Mouse (Mus musculus): Measurements from ENCODE around the gene Tbcel.

The Tbcel gene

GRCm38 (mm10) chr9:42439446-42439845 is 68.2 kb downstream of the Tbcel start:
- peak; percentile 17 for DNase-seq

DNA sequence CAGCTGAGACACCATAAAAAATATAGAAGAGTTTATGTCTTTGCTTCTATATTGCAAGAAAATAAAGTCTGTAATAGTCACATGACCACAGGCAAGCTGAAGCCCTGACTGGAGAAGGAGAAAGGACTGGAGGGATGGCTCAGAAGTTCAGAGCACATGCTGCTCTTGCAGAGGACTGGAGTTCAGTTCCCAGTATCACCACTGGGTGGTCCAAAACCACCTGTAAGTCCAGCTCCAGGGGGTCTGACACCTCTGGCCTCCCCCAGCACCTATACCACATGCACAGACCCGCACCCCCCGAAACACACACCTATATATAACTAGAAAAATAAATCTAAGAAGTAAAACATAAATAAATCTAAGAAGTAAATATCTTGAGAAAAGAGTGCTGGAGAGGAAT is 75.5 kb downstream of the Tbcel start:
- DNase-seq, result no peak

- no peak for DNase-seq
Observed at GRCm38 (mm10) chr9:42431606-42432005, 76.0 kb downstream of the Tbcel start.

- no peak for DNase-seq
Observed at GRCm38 (mm10) chr9:42428060-42428924, 79.3 kb downstream of the Tbcel start.

- no peak for DNase-seq
Observed at GRCm38 (mm10) chr9:42426661-42427358, 80.8 kb downstream of the Tbcel start.

- DNase-seq, result no peak
Observed at GRCm38 (mm10) chr9:42423649-42424048, 84.0 kb downstream of the Tbcel start.

DNA sequence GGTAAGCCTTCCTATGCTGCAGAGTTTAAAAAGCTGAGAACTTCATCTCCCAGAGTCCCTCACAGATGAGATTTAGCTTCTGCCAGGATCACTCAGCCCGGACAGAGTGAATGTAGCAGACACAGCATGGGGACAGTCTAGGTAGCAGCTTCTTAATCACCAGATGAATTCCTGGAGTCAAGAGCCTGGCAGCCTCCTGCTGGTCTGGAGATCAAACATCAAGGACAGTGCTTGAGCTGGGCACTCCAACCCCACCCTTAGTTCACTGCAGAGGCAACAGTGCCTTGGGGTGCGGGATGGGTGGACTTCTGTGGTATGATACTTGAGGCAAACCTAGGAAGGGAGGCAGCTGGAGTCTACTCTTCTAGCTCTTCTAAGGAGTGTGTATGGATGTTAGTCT is 87.9 kb downstream of the Tbcel start:
- no peak for DNase-seq

DNA sequence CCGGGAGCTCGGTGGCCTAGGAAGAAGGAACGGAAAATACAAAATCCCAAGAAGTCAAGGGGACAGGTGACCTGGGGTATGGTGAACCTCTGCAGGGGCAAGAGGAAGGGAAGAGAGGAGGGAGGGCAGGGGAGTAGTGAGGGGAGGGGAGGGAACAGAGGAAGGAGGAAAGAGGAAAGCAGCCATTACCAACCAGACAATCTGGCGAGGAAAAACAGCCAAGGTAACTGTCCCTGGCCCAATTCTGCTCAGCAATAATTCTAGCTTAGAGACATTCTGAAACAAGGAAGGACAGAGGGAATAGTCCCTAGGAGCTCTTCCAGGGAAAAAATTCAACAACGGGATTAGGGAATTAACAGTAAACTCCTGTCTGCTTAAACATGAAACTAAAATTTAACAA is 88.8 kb downstream of the Tbcel start:
- no peak for DNase-seq

GRCm38 (mm10) chr9:42417352-42417952 is 90.2 kb downstream of the Tbcel start:
- no peak for DNase-seq

DNA sequence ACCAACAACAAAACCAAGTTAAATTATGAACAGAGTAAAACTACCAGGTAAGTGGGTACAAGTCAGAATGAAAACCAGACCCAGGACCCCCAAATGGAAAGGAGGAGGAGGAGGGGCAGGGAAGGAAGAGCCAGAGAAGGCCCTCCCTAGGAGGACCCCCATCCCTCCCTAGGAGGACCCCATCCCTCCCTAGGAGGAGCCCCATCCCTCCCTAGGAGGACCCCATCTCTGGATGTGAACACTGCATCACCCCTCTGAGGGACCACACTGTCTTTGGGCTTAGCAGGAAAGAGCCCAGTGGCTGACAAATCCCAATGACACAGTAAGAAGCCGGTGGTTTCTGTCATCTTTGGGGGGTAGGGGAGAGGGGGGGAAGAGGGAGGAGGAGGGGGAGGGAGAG is 92.4 kb downstream of the Tbcel start:
- no peak for DNase-seq

GRCm38 (mm10) chr9:42413345-42413744 is 94.3 kb downstream of the Tbcel start:
- no peak for DNase-seq

DNA sequence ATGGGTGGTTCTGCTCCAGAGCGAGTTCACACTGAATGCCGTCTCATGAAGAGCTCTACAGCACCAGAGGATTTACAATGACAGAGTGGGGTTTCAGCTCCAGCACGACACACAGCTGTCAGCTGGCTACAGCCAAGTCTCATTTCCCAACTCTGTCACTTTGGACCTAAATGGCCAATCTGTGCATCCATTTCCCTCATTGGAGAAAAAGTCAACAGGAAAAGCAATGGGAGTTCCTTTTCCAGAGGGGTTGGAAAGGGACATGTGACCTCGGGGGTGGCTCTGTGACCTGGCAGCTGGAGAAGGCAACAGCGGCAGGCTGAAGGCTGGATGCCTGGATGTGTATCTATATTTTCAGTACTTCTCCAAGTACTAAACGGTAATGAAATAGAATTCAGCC is 96.3 kb downstream of the Tbcel start:
- no peak for DNase-seq

GRCm38 (mm10) chr9:42405736-42406135 is 101.9 kb downstream of the Tbcel start:
- peak; percentile 68 for DNase-seq

DNA sequence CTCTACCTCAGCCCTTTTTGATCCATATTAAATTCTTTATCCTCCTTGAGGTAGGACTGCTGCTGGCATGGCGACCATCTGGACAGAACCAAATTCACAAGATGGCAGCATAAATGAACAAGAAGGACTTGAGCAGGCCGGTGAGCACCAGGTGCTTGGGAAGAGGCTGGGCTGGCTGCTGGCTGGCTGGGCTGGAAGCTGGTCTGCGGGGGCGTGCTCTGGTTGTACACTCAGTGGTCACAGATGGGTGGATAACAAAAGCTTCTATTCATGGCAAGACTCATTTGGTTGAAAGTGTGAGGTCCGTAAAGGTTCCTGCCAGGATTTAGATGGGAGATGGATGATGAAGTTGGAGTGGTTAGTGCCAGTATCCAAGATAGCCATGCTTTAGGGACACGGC is 106.1 kb downstream of the Tbcel start:
- DNase-seq, result no peak

GRCm38 (mm10) chr9:42399829-42400228 is 107.8 kb downstream of the Tbcel start, which contains the start of gene Tecta:
Tecta (minus strand) TSS chr9:42399929.
- no peak for DNase-seq

- no peak for DNase-seq
Observed at GRCm38 (mm10) chr9:42396141-42396540, 111.5 kb downstream of the Tbcel start.

- no peak for DNase-seq
Observed at GRCm38 (mm10) chr9:42394903-42395302, 112.7 kb downstream of the Tbcel start.

- peak; percentile 43 for DNase-seq
Observed at GRCm38 (mm10) chr9:42394321-42394720, 113.3 kb downstream of the Tbcel start.

GRCm38 (mm10) chr9:42392927-42393326 is 114.7 kb downstream of the Tbcel start:
- no peak for DNase-seq

DNA sequence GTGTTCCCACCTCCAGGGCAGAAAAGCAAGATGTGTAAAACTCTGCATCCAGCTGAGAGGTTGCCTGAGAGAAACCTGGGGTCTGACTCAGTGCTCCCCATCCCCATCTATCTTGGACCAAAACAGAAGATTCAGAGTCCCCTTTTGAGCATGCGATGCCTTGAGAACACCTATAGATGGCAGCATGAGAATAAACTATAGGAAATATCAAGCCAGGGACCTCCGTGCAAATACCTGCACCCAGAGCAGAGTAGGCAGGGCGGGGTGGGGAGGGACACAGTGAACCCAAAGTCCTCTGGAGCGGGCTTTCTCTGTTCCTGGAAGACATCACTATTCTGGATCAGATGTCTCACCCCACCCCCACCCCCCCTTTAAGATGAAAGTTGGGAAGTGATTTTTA is 119.1 kb downstream of the Tbcel start:
- peak; percentile 23 for DNase-seq

GRCm38 (mm10) chr9:42387038-42387437 is 120.6 kb downstream of the Tbcel start:
- DNase-seq, result no peak

DNA sequence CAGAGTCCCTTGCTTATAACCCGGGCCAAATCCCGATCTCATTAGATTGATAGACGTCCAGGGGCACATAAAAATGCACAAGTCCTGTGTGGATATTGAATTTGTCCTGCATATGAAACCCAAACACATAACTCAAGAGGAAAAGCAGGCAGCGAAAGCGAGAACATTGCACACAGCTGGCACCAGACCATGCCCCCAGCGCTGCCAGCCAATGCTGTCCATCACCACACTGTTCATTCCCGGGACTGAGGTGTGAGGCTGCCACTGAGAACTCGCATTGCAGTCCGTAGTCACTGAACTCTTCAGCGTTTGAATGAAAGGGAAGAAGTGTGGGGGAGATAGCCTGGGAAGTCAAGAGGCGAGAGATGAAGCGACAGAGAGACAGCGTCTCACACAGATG is 122.0 kb downstream of the Tbcel start:
- DNase-seq, result no peak

GRCm38 (mm10) chr9:42382628-42383347 is 124.8 kb downstream of the Tbcel start:
- no peak for DNase-seq
